Mouse (Mus musculus): Measurements from ENCODE around the gene Phf21a. TPM values are rescaled to one million over a fixed set of nuclear protein-coding genes. Genes with fewer than 3 reads are reported as not detected.

Phf21a gene
- polyA plus RNA-seq, 1 experiment from 2014 or later: 30.3 TPM

DNA sequence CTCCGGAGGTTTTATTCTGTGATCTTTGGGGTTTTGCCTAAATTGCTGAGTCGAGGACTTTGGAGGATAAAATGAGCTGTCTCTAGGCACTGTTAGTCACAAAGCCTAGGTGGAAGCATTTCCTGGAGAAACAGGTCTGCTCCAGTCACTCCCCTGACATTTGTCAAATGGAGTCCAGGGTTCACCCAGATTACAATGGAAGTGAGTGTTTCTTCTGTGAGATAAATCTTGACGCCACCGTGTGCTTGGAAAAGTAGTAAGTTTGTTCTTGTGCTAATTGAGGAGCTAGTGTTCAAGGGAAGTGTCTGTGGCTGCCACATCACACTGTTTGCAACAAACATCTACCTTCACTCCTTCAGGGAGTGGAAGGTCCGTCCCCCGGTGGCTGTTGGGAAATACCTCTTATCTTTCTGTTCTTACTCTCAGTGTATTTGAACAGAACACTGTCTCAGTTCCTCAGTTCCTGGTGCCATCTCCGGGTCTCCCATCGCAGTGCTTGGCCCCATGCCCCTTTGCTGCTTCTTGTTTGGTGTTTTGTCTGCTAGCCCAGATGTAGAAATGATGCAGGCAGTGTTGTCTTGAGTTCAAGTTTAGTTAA is 78.2 kb downstream of the Phf21a start:
- Histone ChIP-seq H3K4me3 (no peak overlapping the region), H3K27ac (no peak overlapping the region), H3K36me3 (no peaks in the 10 kb centered on the region), H3K9me3 (no peaks in the 10 kb centered on the region), H3K4me1 (peaks cover 3% of the 10 kb centered on the region; the same call in 1 of the 2 replicates), H3K27me3 (ENCODE audit: insufficient read depth, poor library complexity, severe bottlenecking) (no peaks in the 10 kb centered on the region)
- 51% methylated on average over 8 of the region's 8 CpGs for WGBS
- DNase-seq (ENCODE audit: low spot score): no peak

- 82% methylated on average over 5 of the region's 5 CpGs for WGBS
- Histone ChIP-seq H3K4me3 (no peak overlapping the region), H3K27ac (no peak overlapping the region), H3K36me3 (no peaks in the 10 kb centered on the region), H3K27me3 (ENCODE audit: insufficient read depth, poor library complexity, severe bottlenecking) (no peaks in the 10 kb centered on the region), H3K4me1 (peaks cover 3% of the 10 kb centered on the region; the same call in 1 of the 2 replicates), H3K9me3 (no peaks in the 10 kb centered on the region)
- no peak for DNase-seq (ENCODE audit: low spot score)
These were observed 79.4 kb downstream of the Phf21a start for GRCm38 (mm10) chr2:92172300-92172699.

- 84% methylated on average over 4 of the region's 4 CpGs for WGBS
- no peaks in the 10 kb centered on the region for H3K27me3 ChIP-seq (ENCODE audit: insufficient read depth, poor library complexity, severe bottlenecking)
- no peak overlapping the region for H3K27ac ChIP-seq
- no peak overlapping the region for H3K4me3 ChIP-seq
- H3K9me3 ChIP-seq: no peaks in the 10 kb centered on the region
- peaks cover 3% of the 10 kb centered on the region; the same call in 1 of the 2 replicates for H3K4me1 ChIP-seq
- no peaks in the 10 kb centered on the region for H3K36me3 ChIP-seq
- DNase-seq (ENCODE audit: low spot score): peak; percentile 11
These were observed 80.3 kb downstream of the Phf21a start for GRCm38 (mm10) chr2:92173186-92173585.

DNA sequence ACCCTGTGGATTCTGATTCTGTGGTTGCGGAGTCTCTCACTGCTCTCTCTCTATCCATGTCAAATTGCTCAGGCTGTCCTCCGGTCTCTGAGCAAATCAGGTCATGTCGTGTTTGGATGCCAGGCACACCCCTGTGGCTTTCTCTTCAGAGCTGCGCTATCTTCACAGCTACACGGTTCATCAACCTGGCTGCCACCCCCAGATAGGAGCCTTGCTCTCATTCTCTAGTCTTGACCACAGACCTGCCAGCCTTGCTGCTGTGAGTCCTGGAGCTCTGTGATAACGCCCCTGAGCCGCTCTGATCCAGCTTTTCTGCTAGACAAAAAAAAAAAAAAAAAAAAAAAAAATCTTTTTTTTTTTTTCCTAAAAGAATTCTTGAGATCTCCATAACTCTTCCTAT is 81.3 kb downstream of the Phf21a start:
- Histone ChIP-seq H3K27ac (no peak overlapping the region), H3K4me1 (peaks cover 3% of the 10 kb centered on the region; the same call in 1 of the 2 replicates), H3K27me3 (ENCODE audit: insufficient read depth, poor library complexity, severe bottlenecking) (no peaks in the 10 kb centered on the region), H3K36me3 (no peaks in the 10 kb centered on the region), H3K9me3 (no peaks in the 10 kb centered on the region), H3K4me3 (no peak overlapping the region)
- WGBS: 53% methylated on average over 7 of the region's 7 CpGs
- DNase-seq (ENCODE audit: low spot score): peak; percentile 91

DNA sequence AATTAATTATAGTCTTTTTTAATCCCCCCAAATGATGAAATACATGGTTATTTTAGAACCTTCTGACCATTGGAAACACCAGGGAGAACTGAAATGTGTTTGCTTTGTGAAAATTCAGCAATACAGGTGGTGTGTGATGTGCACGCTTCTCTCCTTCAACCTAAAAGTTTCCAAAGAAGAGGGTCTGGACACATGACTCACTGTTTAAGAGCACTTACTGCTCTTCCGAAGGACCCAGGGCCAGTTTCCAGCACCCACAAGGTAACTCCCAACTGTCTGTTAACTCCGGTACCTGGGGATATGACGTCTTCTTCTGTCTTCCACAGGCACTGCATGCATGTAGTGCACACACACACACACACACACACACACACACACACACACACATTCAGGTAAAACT is 82.1 kb downstream of the Phf21a start:
- Histone ChIP-seq H3K9me3 (no peaks in the 10 kb centered on the region), H3K27me3 (ENCODE audit: insufficient read depth, poor library complexity, severe bottlenecking) (no peaks in the 10 kb centered on the region), H3K4me3 (no peak overlapping the region), H3K4me1 (peaks cover 3% of the 10 kb centered on the region; the same call in 1 of the 2 replicates), H3K27ac (no peak overlapping the region), H3K36me3 (no peaks in the 10 kb centered on the region)
- DNase-seq (ENCODE audit: low spot score): no peak
- 88% methylated on average over 4 of the region's 4 CpGs for WGBS

GRCm38 (mm10) chr2:92176292-92176691 is 83.4 kb downstream of the Phf21a start:
- no peaks in the 10 kb centered on the region for H3K36me3 ChIP-seq
- peaks cover under 1% of the 10 kb centered on the region; the same call in 1 of the 2 replicates for H3K4me1 ChIP-seq
- H3K9me3 ChIP-seq: no peaks in the 10 kb centered on the region
- no peak overlapping the region for H3K4me3 ChIP-seq
- no peak overlapping the region for H3K27ac ChIP-seq
- DNase-seq (ENCODE audit: low spot score): no peak
- WGBS: 43% methylated on average over 4 of the region's 4 CpGs
- no peaks in the 10 kb centered on the region for H3K27me3 ChIP-seq (ENCODE audit: insufficient read depth, poor library complexity, severe bottlenecking)

GRCm38 (mm10) chr2:92182146-92182756 is 89.3 kb downstream of the Phf21a start:
- WGBS: 6% methylated on average over 11 of the region's 11 CpGs
- Histone ChIP-seq H3K36me3 (no peaks in the 10 kb centered on the region), H3K9me3 (no peaks in the 10 kb centered on the region), H3K4me1 (peaks cover 15% of the 10 kb centered on the region), H3K27me3 (ENCODE audit: insufficient read depth, poor library complexity, severe bottlenecking) (no peaks in the 10 kb centered on the region), H3K27ac (peak overlapping the region; percentile 99), H3K4me3 (peak overlapping the region; percentile 89)
- DNase-seq (ENCODE audit: low spot score): no peak

GRCm38 (mm10) chr2:92182981-92183501 is 90.1 kb downstream of the Phf21a start:
- no peaks in the 10 kb centered on the region for H3K9me3 ChIP-seq
- DNase-seq (ENCODE audit: low spot score): peak; percentile 90
- WGBS: 2% methylated on average over 41 of the region's 41 CpGs

GRCm38 (mm10) chr2:92183613-92184076 is 90.7 kb downstream of the Phf21a start:
- Histone ChIP-seq H3K4me1 (peaks cover 22% of the 10 kb centered on the region), H3K9me3 (no peaks in the 10 kb centered on the region), H3K27me3 (ENCODE audit: insufficient read depth, poor library complexity, severe bottlenecking) (no peaks in the 10 kb centered on the region), H3K27ac (peak overlapping the region; percentile 99), H3K4me3 (peak overlapping the region; percentile 89), H3K36me3 (no peaks in the 10 kb centered on the region)
- DNase-seq (ENCODE audit: low spot score): peak; percentile 93
- WGBS: 0% methylated on average over 26 of the region's 40 CpGs

More at GRCm38 (mm10) chr2:92182981-92183501, 90.1 kb downstream of the Phf21a start:
- H3K4me3 ChIP-seq: peak overlapping the region; percentile 89
- H3K27me3 ChIP-seq (ENCODE audit: insufficient read depth, poor library complexity, severe bottlenecking): no peaks in the 10 kb centered on the region
- peak overlapping the region; percentile 99 for H3K27ac ChIP-seq
- peaks cover 22% of the 10 kb centered on the region for H3K4me1 ChIP-seq
- no peaks in the 10 kb centered on the region for H3K36me3 ChIP-seq

GRCm38 (mm10) chr2:92184077-92184921 is 91.4 kb downstream of the Phf21a start:
- Histone ChIP-seq H3K4me1 (peaks cover 22% of the 10 kb centered on the region), H3K4me3 (peak overlapping the region; percentile 89), H3K27ac (peak overlapping the region; percentile 99), H3K27me3 (ENCODE audit: insufficient read depth, poor library complexity, severe bottlenecking) (no peaks in the 10 kb centered on the region), H3K9me3 (no peaks in the 10 kb centered on the region), H3K36me3 (no peaks in the 10 kb centered on the region)
- WGBS: 1% methylated on average over 12 of the region's 19 CpGs
- DNase-seq (ENCODE audit: low spot score): peak; percentile 82

DNA sequence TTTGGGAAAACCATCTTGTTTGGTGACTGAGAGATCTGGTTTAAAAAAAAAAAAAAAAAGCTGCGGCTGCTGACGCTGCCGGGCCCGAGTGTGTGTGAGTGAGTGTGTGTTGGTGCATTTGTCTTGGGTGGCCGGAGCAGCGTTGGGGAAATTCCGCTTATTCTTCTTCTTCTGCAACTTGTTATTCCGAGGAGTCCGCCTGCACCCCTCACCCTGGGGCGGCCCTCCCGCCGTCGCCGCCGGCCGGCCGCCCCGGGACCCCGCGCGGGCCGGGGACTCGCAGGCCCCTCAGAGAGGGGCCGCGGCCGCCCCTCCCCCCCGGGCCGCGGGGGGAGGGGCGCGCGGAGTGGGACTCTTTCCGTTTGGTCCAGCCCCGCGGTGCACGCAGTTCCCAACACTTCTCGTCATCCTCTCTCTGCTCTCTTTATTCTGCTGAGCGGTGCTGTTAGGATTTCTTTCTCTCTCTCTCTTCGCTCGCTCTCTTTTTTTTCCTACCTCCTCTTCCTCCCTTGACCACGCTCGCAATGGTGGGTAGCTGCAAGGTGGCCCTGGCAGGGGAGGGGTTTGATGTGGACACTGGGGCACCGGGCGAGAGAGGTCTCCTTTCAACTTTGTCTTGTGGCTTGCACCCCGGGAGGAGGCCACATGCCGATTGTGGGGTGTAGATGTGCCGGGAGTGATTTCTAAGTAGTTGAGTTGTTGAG is 92.3 kb downstream of the Phf21a start:
- 1% methylated on average over 44 of the region's 47 CpGs for WGBS
- peak overlapping the region; percentile 99 for H3K27ac ChIP-seq
- H3K4me1 ChIP-seq: peaks cover 22% of the 10 kb centered on the region
- no peaks in the 10 kb centered on the region for H3K9me3 ChIP-seq
- no peaks in the 10 kb centered on the region for H3K36me3 ChIP-seq
- H3K27me3 ChIP-seq (ENCODE audit: insufficient read depth, poor library complexity, severe bottlenecking): no peaks in the 10 kb centered on the region
- DNase-seq (ENCODE audit: low spot score): no peak
- H3K4me3 ChIP-seq: peak overlapping the region; percentile 89

- Histone ChIP-seq H3K27me3 (ENCODE audit: insufficient read depth, poor library complexity, severe bottlenecking) (no peaks in the 10 kb centered on the region), H3K9me3 (no peaks in the 10 kb centered on the region), H3K27ac (peak overlapping the region; percentile 99), H3K4me1 (peaks cover 24% of the 10 kb centered on the region), H3K4me3 (peak overlapping the region; percentile 89), H3K36me3 (0 out of 2 replicates have a peak, but pooled peaks cover 2% of the 10 kb centered on the region)
- WGBS: 17% methylated on average over 11 of the region's 11 CpGs
- no peak for DNase-seq (ENCODE audit: low spot score)
These were observed 93.0 kb downstream of the Phf21a start for GRCm38 (mm10) chr2:92185766-92186450.

All from heart, embryonic 10.5 days (tissue).